Mouse (Mus musculus) small intestine, adult 2 months (tissue): ENCODE measurements around the gene Eci2.

Experiments used
- CTCF ChIP-seq: fragments of 200-500 bp; IDR thresholded peaks from 2 replicates; pipeline ENCODE4 v1.5.1; 2012; ENCODE audit warnings: low read depth, mild to moderate bottlenecking, control low read depth, inconsistent platforms, low read length, moderate library complexity, mixed read lengths; ENCODE audit not compliant: insufficient replicate concordance, insufficient read length; ENCODE audit errors: extremely low read depth
- POLR2A ChIP-seq: fragments of 200-500 bp; IDR thresholded peaks from 2 replicates; pipeline ENCODE4 v1.6.1; 2012; ENCODE audit warnings: low read depth, mild to moderate bottlenecking, control low read depth, inconsistent platforms, low read length, moderate library complexity

DNA sequence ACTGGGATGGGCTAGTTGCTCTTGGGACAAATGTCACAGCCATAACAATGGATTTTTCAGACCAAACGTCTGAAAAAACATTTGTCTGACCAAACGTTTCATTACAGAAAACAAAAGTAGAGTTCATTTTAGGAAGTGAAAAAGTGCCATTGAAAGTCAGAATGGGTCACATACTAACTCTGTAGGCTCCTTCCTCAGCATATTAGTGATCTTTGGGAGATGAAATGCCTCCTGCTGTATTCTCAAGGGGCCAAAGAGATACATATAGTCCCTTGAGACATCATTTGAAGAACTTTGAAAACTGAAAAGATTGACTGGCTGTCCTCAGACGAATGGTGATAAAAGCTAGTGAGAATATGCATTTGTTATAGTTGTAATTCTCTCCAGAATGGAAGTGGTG is 6.5 kb downstream of the Eci2 start:
- TF ChIP-seq CTCF (no peak), POLR2A (no peak)
